30 mouse cellular contexts compared by ENCODE assay signal in genomic region chr2:166425141-166425540, GRCm38 (mm10).
A peak's percentile ranks its signal among the peaks of the same experiment; 100 is the strongest.
DNase-seq lines count a peak whose midpoint lies in the region; ATAC-seq lines count a peak whose summit lies in the region.
"Had no signal": no experiment of that assay in that cellular context is flagged by ENCODE, and none has a peak within 500 bp of the region (broad histone marks: within the 10 kb centered on the region; RNA-seq: fewer than 3 reads in every experiment).

No protein-coding gene starts in this region.

- WGBS in limb, embryonic 12.5 days: 92% methylated on average over 3 of the region's 3 CpGs

- no peaks in the 10 kb centered on the region for H3K27me3 ChIP-seq in limb, embryonic 12.5 days
- H3K27me3 ChIP-seq: heart, embryonic 13.5 days; Patski had no signal

- no peak for ATAC-seq in limb, embryonic 12.5 days (ENCODE audit: insufficient number of reproducible peaks, insufficient read depth, low FRiP score, low TSS enrichment, low read depth)
- ATAC-seq in activated CD4-positive, CD25-positive, alpha-beta regulatory T cell, adult 4 months: no peak
- ATAC-seq: forebrain, embryonic 14.5 days; intestine, embryonic 16.5 days; Patski had no signal

- peaks cover 52% of the 10 kb centered on the region for H3K4me1 ChIP-seq in limb, embryonic 12.5 days (replicated peaks)

- H3K4me2 ChIP-seq in limb, embryonic 12.5 days: no peak overlapping the region
- H3K4me2 ChIP-seq: heart, embryonic 13.5 days; hindbrain, embryonic 12.5 days; midbrain, embryonic 11.5 days; neural tube, embryonic 13.5 days had no signal

- H3K4me3 ChIP-seq in limb, embryonic 12.5 days (replicated peaks): no peak overlapping the region
- H3K4me3 ChIP-seq: heart, adult 2 months; heart, embryonic 13.5 days; hindbrain, embryonic 12.5 days; neural tube, embryonic 13.5 days had no signal

- H3K27ac ChIP-seq in limb, embryonic 12.5 days: 0 out of 2 replicates have a peak overlapping the region, but pooled peaks have one; percentile 8
- H3K27ac ChIP-seq: heart, adult 2 months; heart, embryonic 13.5 days; hindbrain, embryonic 12.5 days; liver, embryonic 14.5 days; neural tube, embryonic 13.5 days had no signal

- H3K9ac ChIP-seq in limb, embryonic 12.5 days (replicated peaks): no peak overlapping the region
- H3K9ac ChIP-seq: heart, embryonic 13.5 days; hindbrain, embryonic 12.5 days; liver, embryonic 14.5 days; neural tube, embryonic 13.5 days had no signal

- DNase-seq in heart, adult 11 months: peak; percentile 93
- no peak for DNase-seq in heart, postnatal 4 days
- peak; percentile 70 for DNase-seq in retina, postnatal 1 day
- DNase-seq in retina, embryonic 14.5 days (ENCODE audit: low spot score): no peak
- DNase-seq in layer of hippocampus, adult 9-10 months (ENCODE audit: low spot score): no peak
- DNase-seq: adrenal gland, postnatal 25 days; cerebellum, adult 11-12 months; cerebellum, adult 9-11 months; gastrocnemius, postnatal 25 days; heart, postnatal 10 days; kidney, adult 8-10 months; kidney, postnatal 25 days; left cerebral cortex, postnatal 4 days; liver; lung, adult 2 months; lung, postnatal 14 days; right cerebral cortex, postnatal 25 days; thymus, postnatal 14 days had no signal

- no peaks in the 10 kb centered on the region for H3K9me3 ChIP-seq in limb, embryonic 12.5 days
- H3K9me3 ChIP-seq: heart, embryonic 13.5 days; hindbrain, embryonic 12.5 days; neural tube, embryonic 13.5 days had no signal

- no peaks in the 10 kb centered on the region for H3K36me3 ChIP-seq in limb, embryonic 12.5 days
- H3K36me3 ChIP-seq: G1E; heart, embryonic 13.5 days; hindbrain, embryonic 12.5 days; neural tube, embryonic 13.5 days had no signal

Comparison
In these comparisons a context has a peak if more than half of its experiments do, and no peak if none do; other contexts are left out.
1. DNase-seq: peak in heart, adult 11 months (single experiment) and retina, postnatal 1 day (single experiment); none in heart, postnatal 4 days (single experiment), retina, embryonic 14.5 days (single experiment) and layer of hippocampus, adult 9-10 months (single experiment).